Mouse (Mus musculus): ENCODE measurements around the gene Srgap1.

DNA sequence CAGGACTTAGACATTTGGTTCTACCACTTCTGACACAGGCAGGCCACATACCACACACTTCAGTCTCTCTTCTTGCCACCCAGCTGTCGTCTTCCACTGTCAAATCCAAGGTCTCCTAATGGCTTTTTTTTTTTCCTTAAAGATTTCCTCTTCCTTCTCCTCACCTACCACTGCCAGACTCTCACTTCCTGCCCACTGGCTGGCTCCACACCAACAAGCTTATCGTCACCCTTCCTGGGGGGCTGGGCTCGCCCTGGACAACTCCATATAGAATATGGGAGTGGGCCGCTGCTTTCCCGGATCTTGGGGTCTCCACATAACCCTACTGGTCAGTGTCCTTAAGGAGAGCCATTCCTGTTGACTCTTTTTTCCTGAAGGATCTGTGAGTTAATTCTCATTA lies 26.9 kb downstream of the Srgap1 start:
- TF ChIP-seq TCF12 (IDR thresholded peaks at IDR 0.05; ENCODE audit: insufficient read depth, poor library complexity, severe bottlenecking) (no peak), USF1 (IDR thresholded peaks at IDR 0.05; ENCODE audit: low read depth) (no peak), POLR2A (IDR thresholded peaks at IDR 0.05; ENCODE audit: insufficient read length, low read depth) (no peak), POLR2AphosphoS2 (IDR thresholded peaks at IDR 0.05; ENCODE audit: insufficient read length, low read depth) (no peak), MYOG (IDR thresholded peaks at IDR 0.05; ENCODE audit: control insufficient read depth in 1 of 3, insufficient read depth in 1 of 3, insufficient read length in 2 of 3, low read depth in 2 of 3) (no peak)

Data from myocyte (in vitro differentiated cells).